Mouse (Mus musculus): Measurements from ENCODE around the gene Zc3h12a. TPM values are rescaled to one million over a fixed set of nuclear protein-coding genes. Genes with fewer than 3 reads are reported as not detected.
A peak's percentile ranks its signal among the peaks of the same experiment; 100 is the strongest.

The Zc3h12a gene
- polyA plus RNA-seq, 1 experiment from 2014 or later = 0.22 TPM

DNA sequence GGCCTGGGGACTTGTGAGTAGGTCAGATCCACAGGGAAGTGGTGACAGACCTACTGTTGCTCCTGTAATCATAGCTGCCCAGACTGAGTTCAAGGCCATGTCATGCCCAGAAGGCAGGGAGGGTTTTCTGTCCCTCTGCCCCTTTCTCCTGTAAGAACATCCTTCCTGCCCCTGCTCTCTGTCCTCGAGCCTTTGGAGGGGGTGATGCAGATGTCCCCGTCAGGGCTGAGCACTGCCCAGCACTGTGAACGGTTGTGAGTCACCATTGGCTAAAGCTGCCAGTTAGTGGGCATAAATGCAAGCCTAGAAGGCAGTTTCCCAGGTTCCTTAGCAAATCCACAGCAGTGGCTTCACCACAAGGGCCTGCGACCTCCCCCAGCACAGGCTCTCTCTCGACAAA, 34.6 kb downstream of the Zc3h12a start:
- Histone ChIP-seq H3K27me3 (ENCODE audit: control insufficient read depth, insufficient read depth, low read length) (no peaks in the 10 kb centered on the region), H3K27ac (replicated peaks; ENCODE audit: low read depth, low read length) (no peak overlapping the region), H3K4me3 (replicated peaks; ENCODE audit: low read depth, low read length) (no peak overlapping the region), H3K9ac (replicated peaks; ENCODE audit: low read length) (no peak overlapping the region), H3K4me1 (ENCODE audit: control insufficient read depth, insufficient read depth, low read length) (no peaks in the 10 kb centered on the region), H3K4me2 (ENCODE audit: low read length) (no peak overlapping the region), H3K36me3 (ENCODE audit: control insufficient read depth, insufficient read depth, low read length) (peaks cover 53% of the 10 kb centered on the region), H3K9me3 (ENCODE audit: control insufficient read depth, low read length) (no peaks in the 10 kb centered on the region)
- 91% methylated on average over 5 of the region's 5 CpGs for WGBS
- ATAC-seq (ENCODE audit: low FRiP score, low TSS enrichment) (no peak), DNase-seq (no peak)

DNA sequence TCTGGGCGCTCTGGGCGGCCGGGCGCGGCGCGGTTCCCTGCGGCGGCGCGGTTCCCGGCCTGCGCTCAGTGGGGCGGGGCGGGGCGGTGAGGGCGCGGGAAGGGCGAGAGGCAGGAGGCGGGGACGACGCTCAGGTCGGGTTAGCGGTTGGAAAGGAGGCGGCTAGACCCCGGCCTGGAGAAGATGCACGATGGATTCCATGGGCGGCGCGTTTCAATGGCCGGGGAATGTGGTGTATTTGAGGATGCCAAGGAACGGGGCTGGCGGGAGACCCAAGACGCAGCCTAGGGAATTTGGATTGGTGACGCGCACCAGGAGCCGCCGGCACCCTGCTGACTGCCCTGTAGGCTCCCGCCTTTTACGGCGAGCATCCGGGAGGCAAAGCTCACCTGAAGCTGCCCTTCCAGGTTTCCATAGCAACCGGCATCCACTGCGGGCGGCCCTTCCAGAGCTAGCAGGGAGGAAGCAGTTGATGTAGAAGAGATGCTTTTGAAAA, 42.2 kb downstream of the Zc3h12a start:
- Histone ChIP-seq H3K27ac (replicated peaks; ENCODE audit: low read depth, low read length) (peak overlapping the region; percentile 99), H3K4me1 (ENCODE audit: control insufficient read depth, insufficient read depth, low read length) (peaks cover 19% of the 10 kb centered on the region), H3K27me3 (ENCODE audit: control insufficient read depth, insufficient read depth, low read length) (no peaks in the 10 kb centered on the region), H3K4me3 (replicated peaks; ENCODE audit: low read depth, low read length) (peak overlapping the region; percentile 84), H3K36me3 (ENCODE audit: control insufficient read depth, insufficient read depth, low read length) (peaks cover 34% of the 10 kb centered on the region), H3K9me3 (ENCODE audit: control insufficient read depth, low read length) (no peaks in the 10 kb centered on the region), H3K4me2 (ENCODE audit: low read length) (peak overlapping the region; percentile 83), H3K9ac (replicated peaks; ENCODE audit: low read length) (peak overlapping the region; percentile 73)
- DNase-seq (peak; percentile 90), ATAC-seq (ENCODE audit: low FRiP score, low TSS enrichment) (peak; percentile 88)
- WGBS = under 1% methylated on average over 44 of the region's 45 CpGs

DNA sequence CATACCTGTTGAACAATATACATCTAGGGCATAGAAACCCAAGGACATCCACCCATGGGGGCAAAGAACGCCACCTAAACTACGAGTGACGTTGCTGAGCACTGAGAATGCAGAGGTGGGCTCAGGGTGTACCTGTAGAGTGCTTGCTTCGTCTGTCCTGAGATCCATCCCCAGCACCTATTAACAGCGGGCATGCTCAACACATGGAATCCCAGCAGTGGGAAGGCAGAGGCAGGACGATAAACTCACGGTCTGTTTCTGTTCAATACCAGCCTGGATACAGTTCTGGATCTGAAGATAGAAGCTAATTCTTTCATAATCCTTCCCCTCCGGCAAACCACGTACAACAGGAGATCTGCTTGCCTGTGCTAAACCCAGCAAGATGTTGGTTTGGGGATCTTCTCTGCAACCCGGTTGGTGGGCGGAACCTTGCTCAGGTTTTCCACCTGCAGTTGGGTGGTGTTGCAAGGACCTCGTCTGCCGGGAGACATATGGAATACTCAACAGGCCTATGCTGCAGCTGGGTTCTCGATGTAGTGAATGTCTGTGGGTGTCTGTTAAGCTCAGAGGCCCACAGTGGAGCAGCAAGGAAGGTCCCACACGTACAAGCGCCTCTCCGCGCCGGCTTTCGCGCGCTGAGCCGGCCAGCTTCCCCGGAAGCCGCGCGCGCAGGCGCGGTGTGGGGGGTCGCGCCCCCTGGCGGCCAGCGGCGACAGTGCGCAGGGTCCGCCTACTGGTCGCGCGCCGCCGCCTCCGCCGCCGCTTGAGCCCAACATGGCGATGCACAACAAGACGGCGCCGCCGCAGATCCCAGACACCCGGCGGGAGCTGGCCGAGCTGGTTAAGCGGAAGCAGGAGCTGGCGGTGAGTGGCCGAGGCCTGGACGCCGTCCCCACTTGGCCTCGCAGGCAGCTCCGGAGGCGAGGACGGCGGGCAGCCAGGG, 43.0 kb downstream of the Zc3h12a start, which contains the start of gene Meaf6:
Gene Meaf6 (plus strand): TSS at position 732 of the 943 bp plus-strand sequence.
- H3K27ac ChIP-seq (replicated peaks; ENCODE audit: low read depth, low read length) = peak within 1 kb of the TSS; percentile 99
- H3K9me3 ChIP-seq (ENCODE audit: control insufficient read depth, low read length) = no peaks in the 10 kb centered on the region
- H3K27me3 ChIP-seq (ENCODE audit: control insufficient read depth, insufficient read depth, low read length) = no peaks in the 10 kb centered on the region
- ATAC-seq (ENCODE audit: low FRiP score, low TSS enrichment) (peak; percentile 91), DNase-seq (peak; percentile 95)
- peaks cover 19% of the 10 kb centered on the region for H3K4me1 ChIP-seq (ENCODE audit: control insufficient read depth, insufficient read depth, low read length)
- peak within 1 kb of the TSS; percentile 83 for H3K4me2 ChIP-seq (ENCODE audit: low read length)
- H3K36me3 ChIP-seq (ENCODE audit: control insufficient read depth, insufficient read depth, low read length) = peaks cover 27% of the 10 kb centered on the region
- peak within 1 kb of the TSS; percentile 73 for H3K9ac ChIP-seq (replicated peaks; ENCODE audit: low read length)
- 2% methylated on average over 63 of the region's 63 CpGs for WGBS
- peak within 1 kb of the TSS; percentile 84 for H3K4me3 ChIP-seq (replicated peaks; ENCODE audit: low read depth, low read length)

GRCm38 (mm10) chr4:125078698-125079097, 48.9 kb downstream of the Zc3h12a start:
- WGBS = 93% methylated on average over 2 of the region's 2 CpGs
- H3K9ac ChIP-seq (replicated peaks; ENCODE audit: low read length) = no peak overlapping the region
- ATAC-seq (ENCODE audit: low FRiP score, low TSS enrichment) = no peak
- no peak overlapping the region for H3K4me2 ChIP-seq (ENCODE audit: low read length)
- no peaks in the 10 kb centered on the region for H3K9me3 ChIP-seq (ENCODE audit: control insufficient read depth, low read length)
- no peak overlapping the region for H3K4me3 ChIP-seq (replicated peaks; ENCODE audit: low read depth, low read length)
- no peaks in the 10 kb centered on the region for H3K4me1 ChIP-seq (ENCODE audit: control insufficient read depth, insufficient read depth, low read length)
- no peak for DNase-seq
- no peaks in the 10 kb centered on the region for H3K27me3 ChIP-seq (ENCODE audit: control insufficient read depth, insufficient read depth, low read length)
- no peak overlapping the region for H3K27ac ChIP-seq (replicated peaks; ENCODE audit: low read depth, low read length)
- H3K36me3 ChIP-seq (ENCODE audit: control insufficient read depth, insufficient read depth, low read length) = peaks cover 25% of the 10 kb centered on the region

GRCm38 (mm10) chr4:125077700-125078099, 49.9 kb downstream of the Zc3h12a start:
- Histone ChIP-seq H3K4me1 (ENCODE audit: control insufficient read depth, insufficient read depth, low read length) (no peaks in the 10 kb centered on the region), H3K36me3 (ENCODE audit: control insufficient read depth, insufficient read depth, low read length) (peaks cover 35% of the 10 kb centered on the region), H3K4me3 (replicated peaks; ENCODE audit: low read depth, low read length) (no peak overlapping the region), H3K27me3 (ENCODE audit: control insufficient read depth, insufficient read depth, low read length) (no peaks in the 10 kb centered on the region), H3K27ac (replicated peaks; ENCODE audit: low read depth, low read length) (no peak overlapping the region), H3K4me2 (ENCODE audit: low read length) (no peak overlapping the region), H3K9me3 (ENCODE audit: control insufficient read depth, low read length) (no peaks in the 10 kb centered on the region), H3K9ac (replicated peaks; ENCODE audit: low read length) (no peak overlapping the region)
- DNase-seq (no peak), ATAC-seq (ENCODE audit: low FRiP score, low TSS enrichment) (no peak)
- WGBS = 91% methylated on average over 2 of the region's 2 CpGs

Other genes with a start within 250 kb of the Zc3h12a start
- gene Epha10, start 246.9 kb downstream of the Zc3h12a start, polyA plus RNA-seq (2014; fragmentation: Nextera tagmentation; extraction: Ambion mirVana) = 9.6 and 10.7 TPM in 2 replicates
- 4.9 and 5.6 TPM in 2 replicates for gene 9930104L06Rik, start 190.8 kb downstream of the Zc3h12a start, polyA plus RNA-seq (2014; fragmentation: Nextera tagmentation; extraction: Ambion mirVana)
- gene Cdca8, start 188.5 kb downstream of the Zc3h12a start, polyA plus RNA-seq (2014; fragmentation: Nextera tagmentation; extraction: Ambion mirVana) = 22.8 and 34.7 TPM in 2 replicates
- 1.7 and 3.2 TPM in 2 replicates for gene Rspo1, start 141.4 kb downstream of the Zc3h12a start, polyA plus RNA-seq (2014; fragmentation: Nextera tagmentation; extraction: Ambion mirVana)
- gene Gnl2, start 111.3 kb downstream of the Zc3h12a start, polyA plus RNA-seq (2014; fragmentation: Nextera tagmentation; extraction: Ambion mirVana) = 67.3 and 88.9 TPM in 2 replicates
- gene Dnali1, start 62.1 kb downstream of the Zc3h12a start, polyA plus RNA-seq (2014; fragmentation: Nextera tagmentation; extraction: Ambion mirVana) = 0.92 and 1.0 TPM in 2 replicates
- 27.7 and 31.2 TPM in 2 replicates for gene Snip1, start 61.2 kb downstream of the Zc3h12a start, polyA plus RNA-seq (2014; fragmentation: Nextera tagmentation; extraction: Ambion mirVana)
- 171 and 183 TPM in 2 replicates for gene Meaf6, start 42.7 kb downstream of the Zc3h12a start, polyA plus RNA-seq (2014; fragmentation: Nextera tagmentation; extraction: Ambion mirVana)

Data from midbrain, embryonic 14.5 days (tissue).